Mouse (Mus musculus) thymus, postnatal 10 days (tissue): Measurements from ENCODE around the gene Arhgap28.

Experiments used
- DNase-seq, 2 experiments: peaks; one replicate each; pipeline ENCODE4 v3.0.0; 2021; ENCODE audit warnings: low spot score in 2 of 2

Arhgap28 gene

DNA sequence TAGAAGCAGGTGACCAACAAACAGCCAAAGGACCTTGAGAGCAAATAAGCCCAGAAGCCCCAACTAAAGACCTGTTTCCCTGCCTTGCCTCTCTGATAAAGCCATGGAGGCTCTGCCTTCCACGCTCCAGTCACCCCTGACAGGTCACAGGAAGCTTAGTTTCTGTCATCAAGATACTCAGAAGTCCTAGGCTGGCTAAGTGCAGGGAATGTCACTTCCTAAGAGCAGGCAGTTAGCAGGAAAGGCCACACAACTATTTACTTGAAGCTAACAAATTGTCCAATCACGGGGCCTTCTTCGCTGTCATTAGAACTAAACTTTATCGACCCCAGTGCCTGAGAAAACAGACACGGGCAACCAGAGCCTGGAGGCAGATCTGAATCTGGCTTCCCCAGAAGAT, 14.2 kb downstream of the Arhgap28 start:
- DNase-seq, result no peak

DNA sequence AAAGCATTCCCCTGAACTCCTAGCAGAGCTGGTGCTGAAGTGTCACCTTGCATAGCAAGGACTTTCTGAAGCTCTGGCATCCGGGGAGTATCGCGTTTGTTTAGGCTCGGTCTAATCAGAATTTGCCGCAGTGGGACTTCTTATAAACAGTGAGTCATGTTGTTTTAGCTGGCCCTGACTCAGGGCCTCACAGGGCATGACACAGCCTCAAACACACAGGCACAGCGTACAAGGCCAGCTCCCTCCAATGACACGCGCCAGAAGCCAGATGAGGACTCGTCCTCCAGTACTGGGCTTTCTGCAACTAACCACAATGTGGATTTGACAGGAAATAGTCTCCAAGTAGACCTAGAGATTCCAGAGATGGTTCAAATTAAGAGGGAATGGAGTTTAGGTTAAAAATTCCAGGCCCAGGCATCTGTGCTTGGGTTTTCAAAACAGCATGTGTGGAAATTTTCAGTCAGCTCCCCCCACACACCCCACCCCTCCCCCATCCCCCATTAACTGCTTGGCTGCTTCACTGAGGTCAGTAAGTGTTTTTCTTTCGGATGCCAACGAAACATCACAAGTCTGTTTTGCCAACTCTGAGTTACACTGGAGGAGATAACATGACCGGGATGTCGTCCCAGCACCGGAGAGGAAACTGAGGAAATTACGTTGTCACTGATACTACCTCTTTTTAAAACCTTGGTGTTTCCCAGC, 14.8 kb downstream of the Arhgap28 start:
- no peak for DNase-seq

DNA sequence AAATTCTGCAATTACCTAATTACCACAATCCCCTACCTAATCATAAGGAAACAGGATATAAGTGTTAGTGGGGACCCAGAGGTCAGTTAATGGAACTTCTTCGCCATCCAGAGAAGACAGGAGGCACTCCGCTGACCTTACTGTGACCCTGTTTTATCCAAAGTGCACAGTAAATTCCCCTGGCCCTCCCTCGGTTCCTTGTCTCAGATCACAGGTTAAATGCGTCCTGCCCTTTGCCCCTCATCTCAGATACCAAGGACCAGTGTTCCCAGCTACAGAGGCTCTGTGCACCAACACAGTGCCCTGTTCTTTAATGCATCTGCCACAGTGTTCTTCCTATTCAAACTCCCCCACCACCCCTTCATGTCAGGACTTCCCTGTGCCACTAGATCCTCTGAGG, 18.4 kb downstream of the Arhgap28 start:
- no peak for DNase-seq

DNA sequence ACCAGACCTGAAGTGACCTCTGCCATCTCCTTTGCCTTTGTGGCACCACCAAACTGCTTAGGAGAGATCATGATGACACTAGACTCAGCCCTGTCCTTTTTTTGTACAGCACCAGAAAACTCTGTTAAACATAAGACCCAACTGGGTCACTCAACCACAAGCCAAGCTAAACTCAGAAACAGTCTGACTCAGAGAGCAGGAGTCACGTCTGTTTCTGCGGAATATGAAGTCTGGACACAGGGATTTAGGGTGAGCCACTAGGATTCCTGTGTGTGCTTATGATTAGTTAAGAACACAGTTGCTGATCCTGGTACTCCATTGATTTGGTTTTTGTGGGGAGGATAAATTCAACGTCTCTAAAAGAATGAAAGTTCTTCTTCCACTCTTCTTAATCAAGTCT, 23.3 kb downstream of the Arhgap28 start:
- DNase-seq, result no peak

DNA sequence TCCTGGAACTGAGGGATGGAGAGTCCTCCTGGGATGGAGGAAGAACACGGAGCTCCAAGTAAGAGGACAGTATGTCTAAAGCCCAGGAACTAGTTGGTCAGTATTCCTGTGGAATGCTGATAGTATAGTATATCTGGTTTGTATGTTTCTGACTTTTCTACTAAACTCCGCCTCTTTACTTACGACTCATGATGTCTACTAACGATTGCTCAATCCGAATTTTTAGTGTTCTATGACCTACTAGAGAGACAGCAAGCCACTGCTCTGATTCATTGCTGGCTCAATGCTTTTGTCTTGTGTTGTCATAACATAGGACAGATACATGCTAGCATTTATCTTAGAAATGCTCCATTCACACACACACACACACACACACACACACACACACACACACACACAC, 24.7 kb downstream of the Arhgap28 start:
- no peak for DNase-seq

DNA sequence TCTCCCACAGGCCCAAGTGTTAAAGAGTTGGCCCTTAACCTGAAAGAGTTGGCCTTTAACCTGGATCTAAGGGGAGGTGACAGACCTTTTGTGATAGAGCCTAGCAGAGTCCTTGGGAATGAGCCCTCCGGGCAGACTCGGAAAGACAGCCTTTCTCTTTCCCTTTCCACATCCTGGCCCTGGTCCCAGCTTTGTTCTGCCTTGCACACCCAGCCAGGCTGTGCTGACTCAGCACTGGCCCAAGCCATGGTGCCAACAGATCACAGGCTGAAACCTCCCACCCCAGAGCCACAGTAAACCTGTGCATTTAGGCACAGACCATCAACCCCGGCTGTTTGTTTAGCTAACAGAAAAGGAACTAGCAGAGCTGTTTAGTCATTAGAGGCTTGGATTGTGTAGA, 25.1 kb downstream of the Arhgap28 start:
- DNase-seq, result no peak

DNA sequence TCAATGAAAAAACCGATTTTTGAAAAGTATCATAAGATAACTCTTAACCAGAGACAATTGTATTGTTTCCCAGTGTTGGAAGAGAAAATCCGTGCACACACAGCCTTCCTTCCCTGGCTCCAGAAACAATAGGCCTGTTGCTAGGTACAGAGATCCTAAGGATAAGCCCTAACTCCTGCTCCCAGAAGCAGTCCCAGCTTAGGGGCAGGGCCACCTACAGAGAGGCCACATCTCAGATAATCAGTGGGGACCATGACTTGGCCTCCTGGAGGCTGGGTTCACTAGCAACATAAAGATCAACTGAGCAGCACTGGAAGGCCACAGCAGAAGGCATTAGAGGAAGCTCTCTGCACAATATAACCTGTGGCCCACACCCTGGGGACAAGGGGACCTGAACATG, 27.5 kb downstream of the Arhgap28 start:
- DNase-seq, result no peak

DNA sequence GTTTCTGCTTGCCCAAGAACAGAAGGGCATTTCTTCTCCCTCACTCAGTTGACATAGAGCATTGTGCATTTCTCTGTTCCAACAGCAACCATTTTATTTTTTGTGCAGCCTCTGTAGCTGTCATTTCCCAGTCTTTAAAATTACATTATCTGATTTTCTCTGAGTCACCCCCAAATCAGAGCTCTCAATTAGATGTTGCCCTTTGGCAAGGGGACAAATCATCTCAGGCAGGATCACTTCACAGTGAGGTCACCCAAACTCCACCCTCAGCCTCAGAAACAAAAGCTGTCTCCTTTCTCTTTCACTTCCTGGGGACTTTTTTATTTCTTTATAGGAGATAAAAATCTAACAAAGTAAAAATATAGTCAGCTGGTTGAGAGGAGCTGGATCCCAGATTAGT, 27.9 kb downstream of the Arhgap28 start:
- DNase-seq, result no peak

DNA sequence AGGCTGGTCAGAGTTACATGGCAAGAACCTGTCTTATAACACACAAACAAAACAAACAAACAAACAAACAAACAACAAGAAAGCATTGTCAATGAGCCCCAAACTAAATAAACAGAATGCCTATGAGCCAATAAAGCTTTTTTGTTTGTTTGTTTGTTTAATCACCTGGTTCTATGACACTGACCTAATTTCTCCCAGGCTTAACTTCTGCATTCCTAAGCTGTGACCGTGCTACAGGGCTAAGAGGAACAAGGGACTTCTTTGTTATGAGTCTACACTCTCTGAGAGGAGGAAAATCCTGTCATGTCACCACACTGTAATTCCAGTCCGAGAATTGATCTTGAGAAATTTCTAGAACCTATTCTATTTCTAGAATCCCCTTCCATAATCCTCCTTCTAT, 29.2 kb downstream of the Arhgap28 start:
- no peak for DNase-seq

DNA sequence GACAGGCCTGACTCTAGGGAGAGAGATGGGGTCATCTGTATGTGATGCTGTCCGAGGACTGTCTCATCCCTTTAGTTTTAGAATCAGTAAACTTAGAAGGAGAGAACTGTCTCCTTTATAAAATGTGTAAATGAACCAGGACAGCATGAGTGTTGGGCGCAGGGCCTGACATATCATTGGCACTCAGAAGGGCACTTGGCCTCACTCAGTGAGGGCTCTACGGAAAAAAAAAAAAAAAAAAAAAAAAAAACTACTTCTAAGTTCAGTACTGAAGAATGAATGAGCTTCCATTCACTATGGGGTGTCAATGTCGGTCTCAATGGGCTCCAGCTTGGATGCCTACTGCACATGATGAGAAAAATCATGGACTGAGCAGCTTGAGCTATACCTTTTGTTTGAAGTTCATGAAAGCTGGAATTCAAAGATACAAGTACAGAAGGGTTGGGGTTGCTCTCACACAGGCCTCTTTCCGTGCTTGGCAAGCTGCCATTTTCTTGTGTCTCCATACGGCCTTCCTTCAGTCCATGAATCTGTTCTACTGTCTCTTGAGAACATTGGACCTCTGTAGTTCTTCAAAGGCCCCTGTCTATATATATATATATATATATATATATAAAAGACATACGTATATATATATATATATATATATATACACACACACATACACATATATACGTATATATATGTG, 36.9 kb downstream of the Arhgap28 start:
- no peak for DNase-seq

DNA sequence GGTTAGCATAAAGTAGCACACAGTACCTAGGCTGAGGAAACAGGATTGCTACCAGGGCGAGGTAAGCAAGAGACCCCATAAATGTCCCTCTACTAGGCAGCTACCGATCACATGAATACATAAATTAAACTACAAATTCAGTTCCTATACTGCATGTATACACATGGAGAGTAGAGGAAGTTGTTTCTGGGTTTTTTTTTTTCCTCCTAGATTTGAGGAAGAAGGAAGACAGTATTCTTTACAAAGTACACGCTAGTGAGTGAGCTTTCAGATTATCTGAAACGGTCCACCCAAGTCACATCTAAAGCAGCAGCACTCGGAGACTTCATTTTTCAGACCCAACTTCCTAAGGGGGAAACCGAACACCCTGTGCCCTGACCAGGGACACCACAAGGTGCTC, 41.1 kb downstream of the Arhgap28 start:
- DNase-seq, result no peak

DNA sequence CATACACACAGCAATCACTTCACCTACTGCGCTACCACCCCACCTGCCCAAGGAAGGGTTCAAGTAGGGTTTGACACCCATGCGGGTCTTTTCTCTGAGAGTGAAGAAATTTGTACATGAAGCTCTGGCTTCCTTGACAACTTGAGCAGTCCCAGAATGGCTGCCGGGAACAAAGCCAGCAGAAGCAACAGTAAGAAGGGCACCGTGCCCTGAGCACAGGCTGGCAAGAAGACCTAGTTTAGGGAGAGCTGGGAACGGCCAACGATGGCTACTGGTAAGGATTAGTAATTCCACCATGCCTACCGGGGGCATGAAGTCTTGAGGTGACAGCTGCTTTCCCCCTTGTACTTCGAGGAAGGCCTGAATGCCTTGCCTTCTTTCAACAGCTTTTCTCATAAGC, 41.9 kb downstream of the Arhgap28 start:
- no peak for DNase-seq

DNA sequence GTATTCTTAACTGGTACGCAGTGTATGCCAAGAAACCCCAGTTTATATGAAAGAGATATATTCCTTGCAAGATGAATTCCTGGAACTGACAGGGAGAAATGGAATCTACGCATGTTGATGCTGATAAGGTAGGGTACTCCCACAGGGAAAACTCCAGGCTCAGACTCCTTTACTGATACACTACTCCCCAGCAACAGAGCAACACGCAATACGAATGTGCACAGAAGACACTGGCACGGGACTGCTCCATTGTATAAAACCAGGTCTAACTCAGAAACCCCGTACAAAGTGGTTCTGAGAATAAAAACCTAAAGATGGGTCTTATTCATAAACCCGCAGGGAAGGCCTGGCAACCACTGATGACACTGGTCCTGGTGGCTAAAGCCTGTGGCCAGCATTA, 45.0 kb downstream of the Arhgap28 start:
- no peak for DNase-seq

DNA sequence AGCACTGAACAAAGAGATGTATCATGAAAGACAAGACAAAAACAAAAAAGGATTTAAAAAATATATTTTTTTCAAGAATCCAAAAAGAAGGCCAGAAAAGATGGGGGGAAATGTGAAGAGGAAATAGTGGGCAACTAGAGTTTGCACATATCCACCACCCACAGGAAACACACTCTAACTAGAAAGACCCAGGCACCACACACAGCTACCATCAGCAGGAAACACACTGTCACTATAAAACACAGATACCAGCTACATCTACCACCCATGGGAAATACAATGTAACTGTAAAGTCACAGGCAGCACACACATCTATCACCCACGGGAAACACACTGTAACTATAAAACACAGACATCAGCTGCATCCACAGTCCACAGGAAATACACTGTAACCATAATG, 46.3 kb downstream of the Arhgap28 start:
- DNase-seq, result no peak

DNA sequence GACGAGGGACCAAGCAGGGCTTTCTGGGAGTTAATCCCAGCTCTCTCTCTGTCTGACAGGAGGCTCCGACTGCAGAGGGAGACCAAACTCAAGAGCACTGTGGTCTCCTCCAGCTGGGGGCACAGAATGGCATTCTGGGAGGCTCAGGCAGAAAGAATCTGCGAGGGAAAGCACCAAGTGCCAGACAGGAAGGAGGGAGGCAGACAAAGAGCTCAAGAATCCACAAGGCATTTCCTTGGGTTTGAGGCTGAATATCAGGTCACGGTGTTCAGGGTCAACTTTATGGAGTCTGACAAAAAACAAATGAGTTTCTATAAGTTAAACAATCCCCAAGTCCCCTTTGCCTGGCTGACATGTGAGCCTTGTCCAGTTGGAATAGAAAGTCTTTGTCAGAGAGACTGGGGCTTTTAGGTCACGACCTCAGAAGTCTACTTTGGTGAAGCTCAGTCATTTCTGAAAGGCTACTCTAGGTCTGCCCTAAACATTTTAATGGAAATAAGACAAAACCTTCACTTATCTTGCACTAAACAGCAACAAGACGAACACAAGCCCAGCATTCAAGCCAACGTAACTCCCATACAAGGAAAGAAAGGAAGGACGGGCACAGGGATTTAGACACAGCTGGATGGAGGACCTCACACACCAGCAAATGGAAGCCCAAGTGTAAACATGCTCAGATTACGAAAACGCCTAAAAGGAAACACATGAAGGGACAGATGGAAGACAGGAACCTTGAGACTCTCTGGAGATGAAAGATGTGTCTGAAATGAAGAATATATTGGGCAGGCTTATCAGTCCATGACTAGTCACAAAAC, 47.8 kb downstream of the Arhgap28 start:
- DNase-seq, result no peak

DNA sequence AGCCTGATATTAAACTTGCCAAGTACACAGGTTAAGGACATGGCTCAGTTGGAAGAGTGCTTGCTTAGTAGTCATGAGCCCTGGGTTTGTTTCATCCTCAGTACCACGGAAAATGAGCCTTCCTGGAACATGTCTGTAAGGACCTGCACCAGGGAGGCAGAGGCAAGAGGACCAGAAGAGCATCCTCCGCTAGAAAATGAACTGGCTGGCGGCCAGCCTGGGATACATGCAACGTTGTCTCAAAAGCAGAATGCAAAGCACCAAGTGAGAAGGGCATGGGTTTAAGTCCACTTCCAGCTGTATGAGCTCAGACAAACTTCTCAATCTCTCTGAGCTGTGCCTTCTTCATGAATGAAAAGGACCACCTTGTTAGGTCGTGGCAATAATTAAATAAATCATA, 49.0 kb downstream of the Arhgap28 start:
- DNase-seq, result no peak

DNA sequence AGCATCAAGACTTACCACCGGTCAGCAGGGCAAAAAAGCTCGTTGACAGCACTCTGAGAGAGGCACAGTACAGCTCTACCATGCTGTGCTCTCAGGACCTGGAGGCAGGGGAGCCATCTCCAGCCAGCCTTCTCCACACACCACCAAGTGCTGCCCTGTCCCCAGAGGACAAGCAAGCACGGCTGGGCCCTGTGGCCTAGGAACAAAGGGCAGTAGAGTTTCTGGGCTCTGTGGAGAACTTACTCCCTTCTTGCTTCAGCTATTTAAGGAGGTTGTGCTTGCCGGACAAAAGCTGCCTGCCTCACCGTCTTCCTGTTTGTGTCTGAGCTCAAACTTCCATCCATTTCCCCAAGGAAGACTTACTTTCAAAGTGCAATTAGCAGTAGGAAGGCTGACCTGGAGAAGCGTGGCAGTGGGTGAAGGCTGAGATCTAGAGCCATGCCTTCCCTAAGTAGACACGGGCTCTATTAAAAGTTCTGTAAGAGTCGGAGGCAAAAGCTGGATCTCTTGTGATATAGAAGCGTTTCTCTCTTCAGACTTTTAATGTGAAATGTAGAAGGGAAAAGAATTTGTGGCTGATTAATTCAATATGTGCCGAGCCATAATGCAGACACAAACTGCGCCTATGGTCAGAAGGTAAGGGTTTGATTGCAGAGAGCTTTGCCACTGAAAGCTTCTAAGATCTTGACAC, 53.3 kb downstream of the Arhgap28 start:
- DNase-seq, result no peak

DNA sequence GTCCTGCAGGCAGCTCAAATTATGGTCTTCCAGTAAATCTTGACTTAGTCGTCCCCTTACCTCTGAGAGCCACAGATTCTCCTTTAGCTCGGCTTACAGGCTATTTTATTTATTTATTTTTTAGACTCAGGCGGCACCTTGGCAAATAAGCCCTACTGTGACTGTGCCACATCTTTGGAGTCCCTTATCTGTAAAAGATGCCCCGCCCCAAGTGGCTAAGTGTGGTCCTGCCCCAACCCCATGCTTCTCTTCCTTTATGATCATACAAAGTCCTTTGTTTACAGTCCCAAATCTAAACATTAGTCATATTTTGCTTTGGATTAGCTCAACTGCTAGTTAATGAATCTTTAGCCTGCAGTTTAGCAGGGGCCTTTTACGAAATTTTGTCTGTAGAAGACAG, 55.3 kb downstream of the Arhgap28 start:
- DNase-seq, result no peak

DNA sequence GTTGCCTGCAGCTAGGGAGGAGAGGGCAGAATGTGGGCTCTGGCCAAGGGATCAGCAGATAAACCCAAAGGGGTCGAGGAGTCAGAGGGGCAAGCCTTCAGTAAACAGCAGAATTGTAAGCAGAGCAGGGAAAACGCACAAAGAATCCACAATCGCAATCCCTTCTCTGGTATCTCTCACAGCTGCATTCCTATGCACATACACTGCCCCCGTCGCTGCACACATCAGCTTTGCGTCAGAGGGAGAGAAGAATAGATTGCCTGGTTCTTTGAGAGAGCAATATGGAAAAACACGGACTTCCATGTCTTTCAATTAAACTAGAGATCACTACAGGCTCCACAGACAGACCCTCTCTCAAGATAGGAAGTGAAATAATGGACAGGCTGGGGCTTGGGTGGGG, 58.5 kb downstream of the Arhgap28 start:
- DNase-seq, result no peak

DNA sequence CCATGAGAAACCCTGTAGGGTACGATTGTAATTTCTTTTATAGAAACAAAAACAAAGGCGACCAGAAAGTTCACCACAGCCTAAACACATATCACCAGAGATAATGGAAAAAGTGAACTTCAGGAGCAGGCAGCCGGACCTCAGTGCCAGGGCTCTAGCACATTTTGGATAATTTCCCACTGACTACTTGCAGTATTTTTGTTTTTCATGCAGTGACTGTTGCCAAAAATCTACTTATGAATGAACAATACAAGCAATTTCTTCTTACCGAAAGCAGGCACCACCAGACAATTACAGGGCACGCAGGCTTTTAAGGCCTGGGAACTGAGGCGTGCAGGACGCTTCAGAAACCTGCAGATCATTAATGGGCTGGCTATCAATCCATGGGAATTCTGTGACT, 59.7 kb downstream of the Arhgap28 start:
- no peak for DNase-seq

DNA sequence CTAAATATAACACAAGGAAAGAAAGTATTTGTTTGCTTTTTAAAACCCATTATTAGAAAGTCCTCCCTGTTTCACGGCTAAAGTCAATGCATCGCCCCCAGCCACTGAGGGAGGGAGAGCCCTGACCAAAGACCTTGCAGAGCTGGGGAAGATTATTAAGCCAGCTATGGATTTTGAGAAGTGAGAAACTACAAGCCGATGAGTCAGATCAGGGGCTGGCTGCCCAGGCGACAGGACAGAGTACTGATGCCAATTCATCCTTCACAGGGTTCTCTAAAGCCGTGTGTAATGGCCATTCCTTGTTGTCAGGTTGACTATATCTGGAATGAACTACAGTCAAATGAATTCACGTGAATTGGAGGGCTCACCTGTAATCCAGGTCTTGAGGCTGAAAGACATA, 62.9 kb downstream of the Arhgap28 start:
- DNase-seq, result no peak

DNA sequence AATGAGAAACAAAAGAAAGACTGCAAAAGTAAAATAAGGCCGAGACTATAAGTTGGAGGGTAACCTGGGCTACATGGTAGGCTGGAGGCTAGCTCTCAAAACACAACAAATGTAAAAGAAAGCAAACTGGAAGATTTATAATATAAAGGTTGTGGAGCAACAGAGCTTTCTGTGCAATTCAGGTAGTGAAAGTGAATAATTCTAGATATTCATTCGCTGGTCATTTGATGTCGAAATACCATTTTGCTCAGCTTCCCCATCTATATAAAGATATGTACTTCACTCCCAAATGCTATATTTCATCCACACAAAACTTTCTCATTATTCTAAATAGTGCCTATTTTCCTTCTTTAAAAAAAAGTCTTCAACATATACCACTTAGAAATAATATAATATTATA, 66.9 kb downstream of the Arhgap28 start:
- DNase-seq, result no peak
